Mouse (Mus musculus) activated CD4-positive, CD25-positive, alpha-beta regulatory T cell, adult 4 months (primary cell): Measurements from ENCODE around the gene Lpar3. TPM values are rescaled to one million over a fixed set of nuclear protein-coding genes. Genes with fewer than 3 reads are reported as not detected.

Source experiments
- ATAC-seq: one replicate; pipeline ENCODE4 v1.8.0; 2017
- polyA plus RNA-seq, 2 experiments: library from polyadenylated mRNA; unstranded; fragments of 100-300 nt; shearing (Covaris generic); gene quantifications; one replicate each; pipeline ENCODE4 v1.2.1; 2017

The Lpar3 gene
- polyA plus RNA-seq, 2 experiments from 2014 or later: not detected

GRCm38 (mm10) chr3:146211141-146211747, 9.5 kb upstream of the Lpar3 start:
- ATAC-seq: no peak

GRCm38 (mm10) chr3:146211964-146212363, 8.8 kb upstream of the Lpar3 start:
- no peak for ATAC-seq

GRCm38 (mm10) chr3:146213336-146213735, 7.4 kb upstream of the Lpar3 start:
- ATAC-seq: no peak

- no peak for ATAC-seq
Observed at GRCm38 (mm10) chr3:146216561-146216960, 4.2 kb upstream of the Lpar3 start.

GRCm38 (mm10) chr3:146224271-146224670, 3.5 kb downstream of the Lpar3 start:
- no peak for ATAC-seq

GRCm38 (mm10) chr3:146225061-146225761, 4.4 kb downstream of the Lpar3 start:
- no peak for ATAC-seq

GRCm38 (mm10) chr3:146227427-146227826, 6.7 kb downstream of the Lpar3 start:
- no peak for ATAC-seq

- no peak for ATAC-seq
Observed at GRCm38 (mm10) chr3:146228559-146229310, 8.0 kb downstream of the Lpar3 start.

- no peak for ATAC-seq
Observed at GRCm38 (mm10) chr3:146232708-146233107, 11.9 kb downstream of the Lpar3 start.

- ATAC-seq: no peak
Observed at GRCm38 (mm10) chr3:146233741-146234140, 13.0 kb downstream of the Lpar3 start.

- ATAC-seq: no peak
Observed at GRCm38 (mm10) chr3:146234530-146234929, 13.8 kb downstream of the Lpar3 start.

GRCm38 (mm10) chr3:146236280-146236679, 15.5 kb downstream of the Lpar3 start:
- ATAC-seq: no peak

GRCm38 (mm10) chr3:146237676-146238075, 16.9 kb downstream of the Lpar3 start:
- ATAC-seq: no peak

GRCm38 (mm10) chr3:146244630-146245029, 23.9 kb downstream of the Lpar3 start:
- ATAC-seq: no peak

GRCm38 (mm10) chr3:146246557-146246956, 25.8 kb downstream of the Lpar3 start:
- ATAC-seq: no peak

GRCm38 (mm10) chr3:146246992-146247391, 26.2 kb downstream of the Lpar3 start:
- ATAC-seq: no peak

GRCm38 (mm10) chr3:146249895-146250294, 29.1 kb downstream of the Lpar3 start:
- no peak for ATAC-seq

- ATAC-seq: no peak
Observed at GRCm38 (mm10) chr3:146251771-146252170, 31.0 kb downstream of the Lpar3 start.

- ATAC-seq: no peak
Observed at GRCm38 (mm10) chr3:146253736-146254320, 33.1 kb downstream of the Lpar3 start.

GRCm38 (mm10) chr3:146255123-146255522, 34.4 kb downstream of the Lpar3 start:
- no peak for ATAC-seq

- ATAC-seq: peak; percentile 43
Observed at GRCm38 (mm10) chr3:146257483-146258122, 36.8 kb downstream of the Lpar3 start.

GRCm38 (mm10) chr3:146260203-146260602, 39.4 kb downstream of the Lpar3 start:
- no peak for ATAC-seq

GRCm38 (mm10) chr3:146260845-146261244, 40.1 kb downstream of the Lpar3 start:
- no peak for ATAC-seq
